In genomic region chr1:191002201-191002600, GRCm38 (mm10) we compare ENCODE assay signal across 8 mouse cellular contexts. TPM values are rescaled to one million over a fixed set of nuclear protein-coding genes. Genes with fewer than 3 reads are reported as not detected.
DNase-seq lines count a peak whose midpoint lies in the region; ATAC-seq and TF ChIP-seq lines count a peak whose summit lies in the region.

No protein-coding gene starts in this region.

- no peak for TF ChIP-seq POLR2A in cortical plate, adult 2 months (IDR thresholded peaks at IDR 0.05; ENCODE audit: extremely low read depth, insufficient read depth, low read length)

- peak; percentile 18 for DNase-seq in CD4-positive, CD25-positive, alpha-beta regulatory T cell, adult 2 months (ENCODE audit: low read depth, low spot score)
- DNase-seq in layer of hippocampus, adult 2 months (ENCODE audit: low spot score in 2 of 2) = no peak
- no peak for DNase-seq in layer of hippocampus, adult 8-10 months (ENCODE audit: low spot score in 2 of 2)
- DNase-seq in cerebellum, adult 9-10 months = no peak
- DNase-seq in right cerebral cortex, adult 18-20 months = no peak

- TF ChIP-seq CTCF in layer of hippocampus, adult 2 months (conservative IDR thresholded peaks at IDR 0.05) = peak; percentile 66
- peak; percentile 27; the same call in 1 of the 2 replicates for TF ChIP-seq CTCF in cortical plate, adult 2 months (IDR thresholded peaks at IDR 0.05; ENCODE audit: extremely low read depth, insufficient read depth, low read length)

- H3K4me3 ChIP-seq in layer of hippocampus, adult 2 months = no peak overlapping the region
- H3K4me3 ChIP-seq in cortical plate, adult 2 months (ENCODE audit: insufficient read depth, low read length) = no peak overlapping the region

- no peak for ATAC-seq in CD4-positive, CD25-positive, alpha-beta regulatory T cell, adult 4 months
- peak; percentile 74; the same call in 1 of the 2 replicates for ATAC-seq in megakaryocyte-erythroid progenitor cell, adult 5-6 weeks (replicated peaks; ENCODE audit: low FRiP score, low TSS enrichment, poor library complexity, severe bottlenecking)

- H3K4me1 ChIP-seq in cortical plate, adult 2 months (ENCODE audit: control insufficient read depth, insufficient read depth, low read length) = no peaks in the 10 kb centered on the region

- no peak overlapping the region for H3K27ac ChIP-seq in layer of hippocampus, adult 2 months
- H3K27ac ChIP-seq in cortical plate, adult 2 months (ENCODE audit: insufficient read depth, low read length) = no peak overlapping the region

RNA-seq across cellular contexts. Expression of gene Vash2, which starts 23.1 kb away (rescaled TPM):
- under 1 TPM; 0.78 to 0.84 TPM for polyA plus RNA-seq in CD4-positive, CD25-positive, alpha-beta regulatory T cell, adult 4 months (2017; shearing (Covaris generic))
- total RNA-seq in layer of hippocampus, adult 2 months (2021) = 1 to 10 TPM; 1.6 to 1.7 TPM
- total RNA-seq in layer of hippocampus, adult 8-10 months (2022) = 1 to 10 TPM; 1.2 to 2.7 (median 1.7) TPM
- polyA plus RNA-seq in cortical plate, adult 2 months (2012; rRNA removed) = 1.9 and 2.0 TPM in 2 replicates
- not detected in 2 replicates for total RNA-seq in megakaryocyte-erythroid progenitor cell, adult 5-6 weeks (2014; fragmentation: Nextera tagmentation)
- not detected in 2 replicates for total RNA-seq in megakaryocyte-erythroid progenitor cell, adult 5-6 weeks (2017)

RNA-seq across cellular contexts. Expression of gene Flvcr1, which starts 23.8 kb away (rescaled TPM):
- polyA plus RNA-seq in CD4-positive, CD25-positive, alpha-beta regulatory T cell, adult 4 months (2017; shearing (Covaris generic)) = 10 to 100 TPM in 1 of 2 experiments, 1 to 10 TPM in 1; 5.6 to 10.8 TPM
- total RNA-seq in layer of hippocampus, adult 2 months (2021) = 10 to 100 TPM; 16.9 to 18.9 TPM
- 10 to 100 TPM; 16.8 to 20.0 (median 18.8) TPM for total RNA-seq in layer of hippocampus, adult 8-10 months (2022)
- polyA plus RNA-seq in cortical plate, adult 2 months (2012; rRNA removed) = 16.9 and 17.0 TPM in 2 replicates
- 28.5 and 30.6 TPM in 2 replicates for total RNA-seq in megakaryocyte-erythroid progenitor cell, adult 5-6 weeks (2014; fragmentation: Nextera tagmentation)
- 28.2 and 30.3 TPM in 2 replicates for total RNA-seq in megakaryocyte-erythroid progenitor cell, adult 5-6 weeks (2017)

RNA-seq across cellular contexts. Expression of gene Spata45, which starts 34.2 kb away (rescaled TPM):
- polyA plus RNA-seq in CD4-positive, CD25-positive, alpha-beta regulatory T cell, adult 4 months (2017; shearing (Covaris generic)) = not detected
- not detected for total RNA-seq in layer of hippocampus, adult 2 months (2021)
- not detected for total RNA-seq in layer of hippocampus, adult 8-10 months (2022)
- polyA plus RNA-seq in cortical plate, adult 2 months (2012; rRNA removed) = not detected in 2 replicates
- not detected in 2 replicates for total RNA-seq in megakaryocyte-erythroid progenitor cell, adult 5-6 weeks (2014; fragmentation: Nextera tagmentation)
- not detected in 2 replicates for total RNA-seq in megakaryocyte-erythroid progenitor cell, adult 5-6 weeks (2017)
